Mouse (Mus musculus): ENCODE measurements around the gene Cpe.

DNA sequence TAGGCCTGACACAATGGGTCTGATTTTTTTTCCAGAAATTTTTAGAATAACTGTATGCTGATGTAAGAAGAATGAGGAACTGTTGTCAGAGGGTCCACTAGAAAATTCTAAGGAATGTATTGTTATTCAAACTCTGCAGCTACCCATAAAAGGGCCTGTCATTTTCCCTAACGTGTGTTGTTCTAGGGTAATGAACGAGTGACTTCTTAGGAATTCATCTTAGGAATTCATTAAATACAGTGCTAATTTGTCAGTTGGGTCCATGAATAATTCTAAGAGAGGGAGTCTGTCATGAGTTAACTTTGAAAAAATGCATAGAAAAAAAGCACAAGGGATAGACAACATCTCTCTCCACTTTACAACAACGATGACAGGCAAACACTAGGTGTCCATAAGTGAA, 110.0 kb downstream of the Cpe start:
- no peak for TF ChIP-seq EP300 (optimal IDR thresholded peaks at IDR 0.05)
- TF ChIP-seq CTCF (IDR thresholded peaks at IDR 0.05; ENCODE audit: low read depth) = no peak

Measured in stomach, postnatal 0 days (tissue).